Comparison of ENCODE assay signal across 24 mouse cellular contexts in genomic region chr14:31899504-31899903, GRCm38 (mm10).
A peak's percentile ranks its signal among the peaks of the same experiment; 100 is the strongest.
DNase-seq lines count a peak whose midpoint lies in the region; ATAC-seq and TF ChIP-seq lines count a peak whose summit lies in the region.
"Had no signal": no experiment of that assay in that cellular context is flagged by ENCODE, and none has a peak within 500 bp of the region (broad histone marks: within the 10 kb centered on the region; RNA-seq: fewer than 3 reads in every experiment).

No protein-coding gene starts in this region.

- peak; percentile 70 for DNase-seq in heart, adult 11 months
- no peak for DNase-seq in heart, adult 9 months (ENCODE audit: low spot score in 2 of 2)
- DNase-seq in liver, adult 2 months (ENCODE audit: extremely low read depth, low read depth, low spot score): peak; percentile 68
- DNase-seq in liver, postnatal 0 days: no peak
- DNase-seq in Muller cell, postnatal 12 days (ENCODE audit: inconsistent ontology term): peak; percentile 58
- DNase-seq in lung, postnatal 0 days (ENCODE audit: low spot score): no peak
- DNase-seq: adrenal gland, adult 8-10 months; cerebellum, adult 8-10 months; gastrocnemius, postnatal 36 days; kidney, adult 2 months; layer of hippocampus, adult 9-11 months; thymus, postnatal 4 days had no signal

- 56% methylated on average over 8 of the region's 8 CpGs for WGBS in liver, adult 2 months
- 72% methylated on average over 8 of the region's 8 CpGs for WGBS in liver, postnatal 0 days (ENCODE audit: insufficient replicate concordance)
- 17% methylated on average over 8 of the region's 8 CpGs for WGBS in neural tube, embryonic 14.5 days
- 76% methylated on average over 8 of the region's 8 CpGs for WGBS in lung, postnatal 0 days

- H3K79me2 ChIP-seq in liver, adult 2 months (ENCODE audit: control insufficient read depth, insufficient read depth, low read length): no peaks in the 10 kb centered on the region

- no peak for TF ChIP-seq CTCF in liver, adult 2 months (IDR thresholded peaks at IDR 0.05; ENCODE audit: low read depth, low read length)
- TF ChIP-seq CTCF in liver, postnatal 0 days (IDR thresholded peaks at IDR 0.05; ENCODE audit: low read depth): no peak
- no peak for TF ChIP-seq CTCF in lung, postnatal 0 days (IDR thresholded peaks at IDR 0.05)

- no peak overlapping the region for H3K27ac ChIP-seq in liver, adult 2 months (replicated peaks; ENCODE audit: insufficient read depth, low read depth, low read length)
- H3K27ac ChIP-seq in liver, postnatal 0 days (ENCODE audit: low read depth): no peak overlapping the region
- no peak overlapping the region; the same call in 1 of the 2 replicates for H3K27ac ChIP-seq in neural tube, embryonic 14.5 days (ENCODE audit: low read depth, low read length)
- H3K27ac ChIP-seq in lung, postnatal 0 days (ENCODE audit: low read length): no peak overlapping the region
- H3K27ac ChIP-seq: embryonic facial prominence, embryonic 15.5 days; hindbrain, embryonic 13.5 days; kidney, postnatal 0 days; left cerebral cortex, adult 2 months; limb, embryonic 15.5 days; liver, embryonic 15.5 days; macrophage; stomach, embryonic 15.5 days had no signal

- no peak for TF ChIP-seq POLR2A in liver, adult 2 months (IDR thresholded peaks at IDR 0.05; ENCODE audit: extremely low read depth, insufficient read depth, low read length)

- H3K4me1 ChIP-seq in liver, adult 2 months (ENCODE audit: control insufficient read depth, insufficient read depth, low read length): 0 out of 2 replicates have a peak, but pooled peaks cover 2% of the 10 kb centered on the region
- no peaks in the 10 kb centered on the region for H3K4me1 ChIP-seq in liver, postnatal 0 days (ENCODE audit: insufficient read depth)
- H3K4me1 ChIP-seq in neural tube, embryonic 14.5 days (ENCODE audit: control insufficient read depth, insufficient read depth, low read length): no peaks in the 10 kb centered on the region
- no peaks in the 10 kb centered on the region for H3K4me1 ChIP-seq in lung, postnatal 0 days (ENCODE audit: insufficient read depth, low read depth, low read length)
- H3K4me1 ChIP-seq: embryonic facial prominence, embryonic 15.5 days; liver, embryonic 15.5 days; stomach, embryonic 15.5 days had no signal

- no peak overlapping the region for H3K4me3 ChIP-seq in liver, adult 2 months (ENCODE audit: insufficient read depth, low read depth, low read length)
- H3K4me3 ChIP-seq in liver, postnatal 0 days (ENCODE audit: low read depth, low read length): no peak overlapping the region
- H3K4me3 ChIP-seq in neural tube, embryonic 14.5 days (ENCODE audit: low read depth, low read length): no peak overlapping the region
- no peak overlapping the region for H3K4me3 ChIP-seq in lung, postnatal 0 days (ENCODE audit: low read depth, low read length)
- H3K4me3 ChIP-seq: embryonic facial prominence, embryonic 15.5 days; hindbrain, embryonic 13.5 days; left cerebral cortex, adult 2 months; limb, embryonic 15.5 days; liver, embryonic 15.5 days; stomach, embryonic 15.5 days had no signal

- no peaks in the 10 kb centered on the region for H3K36me3 ChIP-seq in liver, adult 2 months (ENCODE audit: control insufficient read depth, insufficient read depth, low read length)
- H3K36me3 ChIP-seq in liver, postnatal 0 days (replicated peaks; ENCODE audit: insufficient read depth, low read length): no peaks in the 10 kb centered on the region
- no peaks in the 10 kb centered on the region for H3K36me3 ChIP-seq in neural tube, embryonic 14.5 days (ENCODE audit: control insufficient read depth, insufficient read depth, low read length)
- H3K36me3 ChIP-seq in lung, postnatal 0 days (ENCODE audit: insufficient read depth, low read length): no peaks in the 10 kb centered on the region
- H3K36me3 ChIP-seq: embryonic facial prominence, embryonic 15.5 days; G1E; hindbrain, embryonic 13.5 days; limb, embryonic 15.5 days; liver, embryonic 15.5 days; stomach, embryonic 15.5 days had no signal

- no peak overlapping the region for H3K9ac ChIP-seq in liver, adult 2 months (ENCODE audit: low read depth, low read length)
- no peak overlapping the region for H3K9ac ChIP-seq in liver, postnatal 0 days (replicated peaks)
- no peak overlapping the region for H3K9ac ChIP-seq in neural tube, embryonic 14.5 days (replicated peaks; ENCODE audit: low read depth, low read length)
- no peak overlapping the region for H3K9ac ChIP-seq in lung, postnatal 0 days (replicated peaks; ENCODE audit: low read depth)
- H3K9ac ChIP-seq: embryonic facial prominence, embryonic 15.5 days; hindbrain, embryonic 13.5 days; limb, embryonic 15.5 days; liver, embryonic 15.5 days; stomach, embryonic 15.5 days had no signal

- H3K9me3 ChIP-seq in liver, postnatal 0 days (ENCODE audit: low read length): no peaks in the 10 kb centered on the region
- no peaks in the 10 kb centered on the region for H3K9me3 ChIP-seq in neural tube, embryonic 14.5 days (ENCODE audit: control insufficient read depth, low read length)
- H3K9me3 ChIP-seq in lung, postnatal 0 days (ENCODE audit: low read length): no peaks in the 10 kb centered on the region
- H3K9me3 ChIP-seq: embryonic facial prominence, embryonic 15.5 days; G1E; hindbrain, embryonic 13.5 days; limb, embryonic 15.5 days; liver, embryonic 15.5 days; stomach, embryonic 15.5 days had no signal

- H3K4me2 ChIP-seq in liver, postnatal 0 days (ENCODE audit: low read depth, low read length): no peak overlapping the region
- H3K4me2 ChIP-seq in neural tube, embryonic 14.5 days (ENCODE audit: low read depth, low read length): no peak overlapping the region
- H3K4me2 ChIP-seq in lung, postnatal 0 days (replicated peaks; ENCODE audit: low read depth, low read length): no peak overlapping the region
- H3K4me2 ChIP-seq: embryonic facial prominence, embryonic 15.5 days; heart, embryonic 11.5 days; hindbrain, embryonic 13.5 days; limb, embryonic 15.5 days; liver, embryonic 15.5 days; stomach, embryonic 15.5 days had no signal

- no peak for TF ChIP-seq EP300 in liver, postnatal 0 days (IDR thresholded peaks at IDR 0.05; ENCODE audit: low read depth)
- no peak for TF ChIP-seq EP300 in lung, postnatal 0 days (IDR thresholded peaks at IDR 0.05)

- no peaks in the 10 kb centered on the region for H3K27me3 ChIP-seq in liver, adult 2 months (ENCODE audit: control insufficient read depth, insufficient read depth, low read length)
- no peaks in the 10 kb centered on the region for H3K27me3 ChIP-seq in liver, postnatal 0 days (ENCODE audit: insufficient read depth, low read length)
- H3K27me3 ChIP-seq in neural tube, embryonic 14.5 days (ENCODE audit: control insufficient read depth, insufficient read depth, low read length): no peaks in the 10 kb centered on the region
- no peaks in the 10 kb centered on the region for H3K27me3 ChIP-seq in lung, postnatal 0 days (replicated peaks; ENCODE audit: insufficient read depth, low read length)
- H3K27me3 ChIP-seq: embryonic facial prominence, embryonic 15.5 days; hindbrain, embryonic 13.5 days; limb, embryonic 15.5 days; liver, embryonic 15.5 days; stomach, embryonic 15.5 days had no signal

- no peak for ATAC-seq in liver, postnatal 0 days
- peak; percentile 31; the same call in 1 of the 2 replicates for ATAC-seq in neural tube, embryonic 14.5 days (ENCODE audit: low read depth)
- ATAC-seq in lung, postnatal 0 days: no peak
- ATAC-seq: forebrain, embryonic 16.5 days had no signal

Comparison
In these comparisons a context has a peak if more than half of its experiments do, and no peak if none do; other contexts are left out.
1. DNase-seq: peak in heart, adult 11 months (single experiment), liver, adult 2 months (single experiment) and Muller cell, postnatal 12 days (single experiment); none in heart, adult 9 months (0 of 2), liver, postnatal 0 days (single experiment) and lung, postnatal 0 days (single experiment).